Mouse (Mus musculus): ENCODE data around the gene Plagl1. TPM values are rescaled to one million over a fixed set of nuclear protein-coding genes. Genes with fewer than 3 reads are reported as not detected.

The Plagl1 gene
- polyA plus RNA-seq, 1 experiment from 2014 or later: 37.0 TPM

- no peak overlapping the region for H3K4me2 ChIP-seq (replicated peaks)
- H3K9me3 ChIP-seq: no peaks in the 10 kb centered on the region
- no peak overlapping the region for H3K4me3 ChIP-seq
- no peak overlapping the region for H3K27ac ChIP-seq (replicated peaks)
- WGBS: 76% methylated on average over 1 of the region's 1 CpGs
- H3K27me3 ChIP-seq: no peaks in the 10 kb centered on the region
- no peak overlapping the region for H3K9ac ChIP-seq (replicated peaks)
- no peak for ATAC-seq (replicated peaks)
- no peaks in the 10 kb centered on the region for H3K36me3 ChIP-seq
- H3K4me1 ChIP-seq: no peaks in the 10 kb centered on the region
Measured at GRCm38 (mm10) chr10:13098895-13099294, 38.6 kb downstream of the Plagl1 start.

DNA sequence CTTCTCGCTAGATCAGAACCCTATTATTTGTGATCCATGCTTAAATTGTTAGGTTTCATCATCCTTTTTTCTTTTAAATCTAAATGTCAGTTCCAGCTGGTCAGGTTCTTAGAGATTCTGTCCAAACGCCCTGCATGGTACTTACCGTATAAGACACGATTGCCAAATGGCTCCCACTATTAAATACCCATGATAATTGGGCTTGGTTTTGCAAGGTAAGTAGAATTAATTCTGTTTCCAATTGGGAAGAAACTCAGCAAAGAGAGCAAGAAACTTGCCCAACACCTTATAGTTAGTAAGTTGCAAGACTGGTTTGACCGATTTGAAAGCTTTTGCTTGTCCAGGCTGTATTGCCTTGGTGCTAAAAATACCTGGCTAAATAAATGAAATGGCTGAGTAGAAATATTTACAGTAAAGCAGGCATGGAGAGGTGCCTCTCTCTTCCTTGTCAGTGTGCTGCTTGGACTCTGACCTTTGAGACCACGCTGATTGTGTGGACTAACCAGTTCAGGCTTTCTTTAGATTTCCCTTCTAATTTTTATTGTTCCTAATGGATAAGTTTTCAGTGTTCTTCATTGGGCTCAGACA, 39.9 kb downstream of the Plagl1 start:
- Histone ChIP-seq H3K27me3 (no peaks in the 10 kb centered on the region), H3K4me2 (replicated peaks) (no peak overlapping the region), H3K4me3 (no peak overlapping the region), H3K9ac (replicated peaks) (no peak overlapping the region), H3K4me1 (no peaks in the 10 kb centered on the region), H3K36me3 (no peaks in the 10 kb centered on the region), H3K27ac (replicated peaks) (no peak overlapping the region), H3K9me3 (no peaks in the 10 kb centered on the region)
- WGBS: 89% methylated on average over 6 of the region's 6 CpGs
- ATAC-seq (replicated peaks): no peak

DNA sequence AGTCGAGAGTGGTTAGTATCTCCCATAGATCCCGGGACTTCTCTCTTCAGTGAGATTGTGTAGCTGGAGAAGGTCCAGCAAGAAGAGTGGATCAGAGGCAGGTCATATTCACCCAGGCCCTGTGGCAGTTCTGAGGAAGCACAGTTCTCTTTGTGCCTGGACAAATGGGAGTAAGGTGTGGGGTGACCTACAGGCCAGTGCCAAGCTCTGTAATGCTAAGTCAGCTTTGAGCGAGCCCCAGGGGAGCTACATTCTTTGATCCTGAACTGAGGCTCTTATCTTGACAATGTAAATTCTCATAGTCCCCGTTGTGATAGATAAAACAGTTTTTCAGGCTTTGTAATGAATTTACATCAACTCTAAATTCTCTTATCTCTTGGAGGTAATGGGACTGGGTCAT, 42.1 kb downstream of the Plagl1 start:
- Histone ChIP-seq H3K27ac (replicated peaks) (no peak overlapping the region), H3K36me3 (no peaks in the 10 kb centered on the region), H3K9me3 (no peaks in the 10 kb centered on the region), H3K4me2 (replicated peaks) (no peak overlapping the region), H3K4me3 (no peak overlapping the region), H3K27me3 (no peaks in the 10 kb centered on the region), H3K4me1 (no peaks in the 10 kb centered on the region), H3K9ac (replicated peaks) (no peak overlapping the region)
- no peak for ATAC-seq (replicated peaks)
- WGBS: 68% methylated on average over 4 of the region's 4 CpGs

DNA sequence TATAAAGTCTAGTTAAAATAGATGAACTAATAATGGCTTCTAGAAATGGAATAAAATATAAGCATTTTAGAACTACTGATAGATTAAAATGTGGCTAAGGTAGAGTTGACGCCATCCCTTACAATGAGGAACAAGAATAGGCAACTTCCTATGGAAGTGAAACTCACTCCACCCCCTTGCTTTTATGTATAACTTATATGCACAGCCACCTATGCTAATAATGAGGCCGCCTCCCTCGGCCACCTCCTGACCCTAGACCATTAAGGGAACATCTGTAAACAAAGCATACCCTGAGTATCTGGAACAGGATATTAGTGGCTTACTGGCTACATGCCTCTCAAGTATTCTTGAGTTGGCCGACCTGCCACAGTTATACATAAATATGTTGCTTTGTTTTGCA, 43.5 kb downstream of the Plagl1 start:
- Histone ChIP-seq H3K4me1 (peaks cover 11% of the 10 kb centered on the region; the same call in 1 of the 2 replicates), H3K36me3 (no peaks in the 10 kb centered on the region), H3K9ac (replicated peaks) (no peak overlapping the region), H3K4me2 (replicated peaks) (no peak overlapping the region), H3K4me3 (no peak overlapping the region), H3K9me3 (no peaks in the 10 kb centered on the region), H3K27me3 (no peaks in the 10 kb centered on the region), H3K27ac (replicated peaks) (no peak overlapping the region)
- ATAC-seq (replicated peaks): no peak
- 74% methylated on average over 4 of the region's 4 CpGs for WGBS

DNA sequence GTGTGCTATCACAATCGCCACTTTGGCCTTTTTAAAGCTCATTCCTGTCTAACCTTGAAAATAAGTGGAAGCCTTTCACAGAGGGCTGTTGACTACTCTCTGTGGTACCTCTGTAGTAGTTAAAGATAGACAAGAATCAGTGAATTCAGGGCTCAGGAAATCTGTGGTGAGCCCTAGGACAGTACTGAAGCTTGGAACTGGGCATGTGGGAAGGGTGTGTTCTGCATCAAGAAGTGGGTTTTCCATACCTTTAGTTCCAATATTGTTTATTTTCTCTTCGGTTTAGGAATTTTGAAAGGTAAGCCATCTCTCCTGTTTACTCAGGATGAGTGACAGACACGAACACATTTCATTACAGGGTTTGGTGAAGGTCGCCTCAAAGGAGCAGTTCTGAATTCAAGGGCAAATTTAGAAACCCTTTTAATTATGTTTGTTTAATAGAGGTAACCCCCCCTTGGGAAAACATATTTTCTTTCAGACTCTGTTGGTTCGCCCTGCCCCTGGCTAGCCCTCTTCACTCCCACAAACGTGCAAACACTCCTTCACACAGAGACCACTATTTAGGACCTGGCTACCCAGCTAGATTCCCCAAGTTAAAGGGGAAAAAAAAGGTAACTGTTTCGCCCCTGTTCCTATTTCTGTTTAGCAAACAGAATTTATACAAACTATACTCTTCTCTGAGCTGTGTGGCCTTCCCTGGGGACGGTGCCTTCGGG, 46.8 kb downstream of the Plagl1 start:
- no peaks in the 10 kb centered on the region for H3K27me3 ChIP-seq
- H3K4me1 ChIP-seq: peaks cover 31% of the 10 kb centered on the region
- no peak overlapping the region for H3K4me3 ChIP-seq
- no peak overlapping the region for H3K9ac ChIP-seq (replicated peaks)
- WGBS: 46% methylated on average over 9 of the region's 9 CpGs
- H3K27ac ChIP-seq (replicated peaks): peak overlapping the region; percentile 4
- H3K4me2 ChIP-seq (replicated peaks): no peak overlapping the region
- ATAC-seq (replicated peaks): no peak
- no peaks in the 10 kb centered on the region for H3K36me3 ChIP-seq
- no peaks in the 10 kb centered on the region for H3K9me3 ChIP-seq

DNA sequence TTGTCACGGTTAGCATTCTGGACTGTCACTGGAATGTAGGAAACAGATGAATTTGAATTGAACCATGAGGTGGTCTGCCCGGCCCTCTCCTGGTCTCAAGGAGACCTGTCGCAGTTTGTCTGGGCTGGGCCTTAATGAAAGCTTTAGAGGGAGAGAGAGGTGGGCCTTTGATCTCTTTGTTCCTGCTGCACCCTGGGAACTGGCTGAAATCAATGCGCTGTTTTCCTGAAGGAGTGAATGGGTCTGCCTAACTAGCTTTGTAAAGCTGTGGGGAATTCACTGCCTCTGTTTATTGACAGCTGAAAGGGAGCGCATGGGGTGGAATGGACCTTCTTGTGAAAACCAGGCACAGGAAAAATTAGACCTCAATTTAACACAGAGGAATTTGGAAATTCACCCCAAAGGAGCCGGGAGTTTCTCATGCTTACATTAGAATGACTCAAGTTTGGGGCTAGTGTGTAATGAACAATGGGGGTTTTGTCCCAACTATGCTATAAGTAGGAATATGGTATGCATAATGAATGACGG, 47.8 kb downstream of the Plagl1 start:
- H3K27ac ChIP-seq (replicated peaks): peak overlapping the region; percentile 38; the same call in 1 of the 2 replicates
- peaks cover 31% of the 10 kb centered on the region for H3K4me1 ChIP-seq
- ATAC-seq (replicated peaks): peak; percentile 90
- H3K4me2 ChIP-seq (replicated peaks): no peak overlapping the region
- WGBS: 4% methylated on average over 7 of the region's 7 CpGs
- no peaks in the 10 kb centered on the region for H3K36me3 ChIP-seq
- no peaks in the 10 kb centered on the region for H3K9me3 ChIP-seq
- no peak overlapping the region for H3K4me3 ChIP-seq
- no peaks in the 10 kb centered on the region for H3K27me3 ChIP-seq
- H3K9ac ChIP-seq (replicated peaks): no peak overlapping the region

DNA sequence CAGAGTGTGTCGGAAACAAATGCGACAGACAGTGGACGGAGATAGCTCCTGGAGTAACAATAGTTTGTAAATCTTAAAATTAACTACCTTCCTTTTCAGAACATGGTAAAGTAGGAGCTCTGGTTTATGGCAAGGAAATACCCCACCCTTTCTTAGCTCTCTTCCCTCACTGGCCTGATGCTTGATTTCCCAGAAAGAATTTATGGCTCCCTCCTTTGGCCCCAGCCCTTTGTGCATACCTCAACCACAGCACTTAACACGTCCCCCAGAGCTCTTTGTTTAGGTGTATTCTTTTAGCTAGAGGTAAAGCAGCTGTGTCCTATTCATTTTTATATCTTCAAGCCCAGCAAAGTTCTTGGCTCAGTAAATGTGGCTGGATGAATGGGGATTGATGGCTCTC, 48.5 kb downstream of the Plagl1 start:
- 12% methylated on average over 4 of the region's 4 CpGs for WGBS
- peak overlapping the region; percentile 38 for H3K27ac ChIP-seq (replicated peaks)
- no peak overlapping the region for H3K4me2 ChIP-seq (replicated peaks)
- H3K9me3 ChIP-seq: no peaks in the 10 kb centered on the region
- H3K4me3 ChIP-seq: no peak overlapping the region
- H3K9ac ChIP-seq (replicated peaks): no peak overlapping the region
- ATAC-seq (replicated peaks): no peak
- no peaks in the 10 kb centered on the region for H3K36me3 ChIP-seq
- peaks cover 31% of the 10 kb centered on the region for H3K4me1 ChIP-seq
- H3K27me3 ChIP-seq: no peaks in the 10 kb centered on the region

GRCm38 (mm10) chr10:13109781-13110180, 49.5 kb downstream of the Plagl1 start:
- peaks cover 37% of the 10 kb centered on the region for H3K4me1 ChIP-seq
- no peak overlapping the region for H3K4me2 ChIP-seq (replicated peaks)
- no peak overlapping the region for H3K27ac ChIP-seq (replicated peaks)
- H3K27me3 ChIP-seq: no peaks in the 10 kb centered on the region
- H3K4me3 ChIP-seq: no peak overlapping the region
- no peak overlapping the region for H3K9ac ChIP-seq (replicated peaks)
- no peaks in the 10 kb centered on the region for H3K36me3 ChIP-seq
- no peak for ATAC-seq (replicated peaks)
- H3K9me3 ChIP-seq: no peaks in the 10 kb centered on the region
- 71% methylated on average over 1 of the region's 1 CpGs for WGBS

DNA sequence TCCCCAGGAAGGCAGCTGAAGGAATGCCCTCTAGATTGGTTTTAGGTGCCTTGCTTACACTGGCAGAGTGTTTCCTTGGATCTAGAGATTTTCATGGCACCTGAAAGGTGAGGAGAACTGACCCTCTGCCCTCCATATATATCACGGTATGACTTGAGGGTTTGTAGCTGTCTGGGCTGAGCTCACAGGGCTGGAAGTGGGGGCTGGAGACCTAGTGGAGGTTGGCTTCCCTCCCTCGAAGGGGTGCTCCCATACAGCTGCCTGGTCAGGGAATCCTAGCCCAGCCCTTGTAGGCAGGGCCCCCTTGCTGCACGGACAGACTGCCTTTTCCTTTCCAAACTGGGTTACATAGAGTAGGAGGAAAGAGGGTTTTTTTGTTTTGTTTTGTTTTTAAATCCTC, 52.5 kb downstream of the Plagl1 start:
- H3K4me2 ChIP-seq (replicated peaks): no peak overlapping the region
- no peak overlapping the region for H3K9ac ChIP-seq (replicated peaks)
- no peak for ATAC-seq (replicated peaks)
- H3K4me1 ChIP-seq: peaks cover 61% of the 10 kb centered on the region
- H3K9me3 ChIP-seq: no peaks in the 10 kb centered on the region
- no peaks in the 10 kb centered on the region for H3K27me3 ChIP-seq
- no peak overlapping the region for H3K4me3 ChIP-seq
- H3K36me3 ChIP-seq: no peaks in the 10 kb centered on the region
- WGBS: 69% methylated on average over 3 of the region's 3 CpGs
- no peak overlapping the region for H3K27ac ChIP-seq (replicated peaks)

GRCm38 (mm10) chr10:13113641-13114040, 53.3 kb downstream of the Plagl1 start:
- Histone ChIP-seq H3K36me3 (no peaks in the 10 kb centered on the region), H3K27me3 (no peaks in the 10 kb centered on the region), H3K9me3 (no peaks in the 10 kb centered on the region), H3K4me1 (peaks cover 61% of the 10 kb centered on the region), H3K4me2 (replicated peaks) (no peak overlapping the region), H3K4me3 (no peak overlapping the region), H3K27ac (replicated peaks) (no peak overlapping the region), H3K9ac (replicated peaks) (no peak overlapping the region)
- WGBS: 75% methylated on average over 4 of the region's 4 CpGs
- no peak for ATAC-seq (replicated peaks)

DNA sequence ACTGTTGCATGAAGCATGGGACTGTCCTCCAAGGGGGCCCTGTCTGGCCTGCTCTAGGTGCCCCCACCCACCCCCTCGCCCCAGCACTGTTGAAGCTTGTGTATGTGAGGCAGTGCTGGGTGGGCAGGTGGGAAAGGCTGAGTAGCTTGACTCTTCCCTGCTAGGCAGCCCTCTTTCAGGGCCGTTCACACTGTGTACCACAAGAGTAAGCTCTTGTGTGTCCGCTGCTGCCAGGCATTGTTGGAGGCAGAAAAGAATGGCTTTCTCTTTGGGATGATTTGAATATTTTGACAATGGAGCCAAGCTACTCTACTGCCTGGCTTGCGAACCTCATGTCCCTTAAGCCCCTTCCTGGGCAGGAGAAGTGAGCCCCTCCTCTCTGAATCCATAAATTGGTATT, 54.7 kb downstream of the Plagl1 start:
- 9% methylated on average over 4 of the region's 4 CpGs for WGBS
- Histone ChIP-seq H3K4me1 (peaks cover 51% of the 10 kb centered on the region), H3K9ac (replicated peaks) (no peak overlapping the region), H3K36me3 (no peaks in the 10 kb centered on the region), H3K4me3 (no peak overlapping the region), H3K27me3 (no peaks in the 10 kb centered on the region), H3K4me2 (replicated peaks) (no peak overlapping the region), H3K27ac (replicated peaks) (0 out of 2 replicates have a peak overlapping the region, but pooled peaks have one; percentile 2), H3K9me3 (no peaks in the 10 kb centered on the region)
- peak; percentile 42; the same call in 1 of the 2 replicates for ATAC-seq (replicated peaks)

- H3K36me3 ChIP-seq: no peaks in the 10 kb centered on the region
- 19% methylated on average over 9 of the region's 9 CpGs for WGBS
- no peaks in the 10 kb centered on the region for H3K27me3 ChIP-seq
- no peak overlapping the region for H3K9ac ChIP-seq (replicated peaks)
- peak overlapping the region; percentile 49 for H3K27ac ChIP-seq (replicated peaks)
- peaks cover 42% of the 10 kb centered on the region for H3K4me1 ChIP-seq
- ATAC-seq (replicated peaks): peak; percentile 82
- H3K9me3 ChIP-seq: no peaks in the 10 kb centered on the region
- H3K4me2 ChIP-seq (replicated peaks): no peak overlapping the region
- no peak overlapping the region for H3K4me3 ChIP-seq
Measured at GRCm38 (mm10) chr10:13116706-13117665, 56.7 kb downstream of the Plagl1 start.
